Mouse (Mus musculus) bone marrow macrophage, adult 2 months (primary cell): ENCODE results near the gene Slc9b1.

Experiments used
- CTCF ChIP-seq: IDR thresholded peaks from 2 replicates; pipeline ENCODE4 v1.5.1; 2012; ENCODE audit warnings: low read depth, mild to moderate bottlenecking, low read length, moderate library complexity
- POLR2A ChIP-seq: IDR thresholded peaks from 2 replicates; pipeline ENCODE4 v1.6.1; 2012; ENCODE audit warnings: mild to moderate bottlenecking, low read depth, low read length, borderline replicate concordance

DNA sequence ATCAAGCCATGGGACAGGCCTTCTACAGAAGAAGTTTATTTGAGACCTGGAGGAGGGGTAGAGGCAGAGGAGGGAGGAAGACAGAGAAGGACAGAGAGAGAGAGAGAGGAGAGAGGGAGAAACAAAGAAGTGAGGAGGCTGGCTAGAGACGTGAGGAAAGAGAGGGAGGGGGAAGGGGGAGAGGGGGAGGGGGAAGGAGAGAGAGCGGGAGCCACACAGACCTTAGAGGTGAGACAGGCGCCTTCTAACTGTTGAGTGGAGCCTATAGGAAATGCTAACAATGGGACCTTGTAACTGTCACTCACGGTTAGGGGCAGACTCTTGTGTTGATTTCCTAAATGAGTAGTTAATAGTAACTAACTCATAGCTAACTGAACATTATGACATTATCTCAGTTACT is 14.1 kb upstream of the Slc9b1 start:
- TF ChIP-seq POLR2A (no peak), CTCF (no peak)
